Mouse (Mus musculus) heart, postnatal 25 days (tissue): ENCODE measurements around the gene Gpn1. TPM values are rescaled to one million over a fixed set of nuclear protein-coding genes. Genes with fewer than 3 reads are reported as not detected.
A peak's percentile ranks its signal among the peaks of the same experiment; 100 is the strongest.
"Not testable (repeated sequence)": the region's sequence is repeated elsewhere in the genome, so short reads cannot be mapped to it uniquely, and the experiment has no call there.

Source experiments
- DNase-seq: peaks from one replicate; pipeline ENCODE4 v3.0.0; 2022; ENCODE audit warnings: low spot score
- intact Hi-C: fragments of 180-260 bp; cut with DNase I; formaldehyde crosslinking; loops from one replicate; pipeline ENCODE4 v1.15.1; 2025
- total RNA-seq, 2 experiments: library from RNA; stranded (reverse); gene quantifications; 2 replicates each; pipeline ENCODE4 v1.2.3; 2021

Gene Gpn1
- 10 to 100 TPM; 23.7 to 25.4 TPM for total RNA-seq

- intact Hi-C loops: no loop called here
- DNase-seq: peak; percentile 87
Measured at GRCm38 (mm10) chr5:31494513-31495297, at the start of gene Gpn1. TSS of gene Gpn1 (plus strand) at chr5:31494741.

- intact Hi-C loops: no loop called here
- no peak for DNase-seq
Measured at GRCm38 (mm10) chr5:31451336-31451735, 43.2 kb upstream of the Gpn1 start.

- intact Hi-C loops: no loop called here
- DNase-seq: peak; percentile 91
Measured at GRCm38 (mm10) chr5:31451878-31452561, 42.5 kb upstream of the Gpn1 start, which contains the start of gene Zfp512. TSS of gene Zfp512 (plus strand) at chr5:31452431.

- no peak for DNase-seq
- intact Hi-C loops: no loop called here
Measured at GRCm38 (mm10) chr5:31452562-31452878, 42.0 kb upstream of the Gpn1 start.

- intact Hi-C loops: no loop called here
- DNase-seq: no peak
Measured at GRCm38 (mm10) chr5:31452886-31453410, 41.6 kb upstream of the Gpn1 start.

GRCm38 (mm10) chr5:31467798-31468197 is 26.7 kb upstream of the Gpn1 start:
- intact Hi-C loops: loop anchor here (10.0 kb wide), 1 partner anchor 173 kb away; the partner anchor contains the start of genes Fndc4, Gckr and Ift172
- peak; percentile 5 for DNase-seq

- DNase-seq: no peak
- intact Hi-C loops: loop anchor here (10.0 kb wide), 1 partner anchor 175 kb away; the partner anchor contains the start of genes Fndc4, Gckr and Ift172
Measured at GRCm38 (mm10) chr5:31469711-31470110, 24.8 kb upstream of the Gpn1 start.

GRCm38 (mm10) chr5:31470334-31470733 is 24.2 kb upstream of the Gpn1 start:
- intact Hi-C loops: no loop called here
- peak; percentile 16 for DNase-seq

GRCm38 (mm10) chr5:31480536-31480935 is 14.0 kb upstream of the Gpn1 start:
- intact Hi-C loops: no loop called here

GRCm38 (mm10) chr5:31485440-31485839 is 9.1 kb upstream of the Gpn1 start, which contains the start of gene 4930548H24Rik:
TSS of gene 4930548H24Rik (plus strand) at chr5:31485740.
- DNase-seq: no peak
- intact Hi-C loops: no loop called here

More at GRCm38 (mm10) chr5:31480536-31480935, 14.0 kb upstream of the Gpn1 start:
- DNase-seq: no peak

- intact Hi-C loops: no loop called here
- no peak for DNase-seq
Measured at GRCm38 (mm10) chr5:31487889-31488288, 6.7 kb upstream of the Gpn1 start.

- DNase-seq: no peak
- intact Hi-C loops: no loop called here
Measured at GRCm38 (mm10) chr5:31489116-31489769, 5.3 kb upstream of the Gpn1 start.

GRCm38 (mm10) chr5:31492031-31492430 is 2.5 kb upstream of the Gpn1 start:
- intact Hi-C loops: no loop called here
- no peak for DNase-seq

GRCm38 (mm10) chr5:31504843-31505242 is 10.3 kb downstream of the Gpn1 start:
- no peak for DNase-seq
- intact Hi-C loops: no loop called here

- intact Hi-C loops: no loop called here
- DNase-seq: no peak
Measured at GRCm38 (mm10) chr5:31512481-31512880, 17.9 kb downstream of the Gpn1 start.

- DNase-seq: no peak
- intact Hi-C loops: no loop called here
Measured at GRCm38 (mm10) chr5:31520556-31520955, 26.0 kb downstream of the Gpn1 start.

- peak; percentile 54 for DNase-seq
- intact Hi-C loops: no loop called here
Measured at GRCm38 (mm10) chr5:31526354-31527116, 32.0 kb downstream of the Gpn1 start, which contains the start of gene Slc4a1ap. TSS of gene Slc4a1ap (plus strand) at chr5:31526995.

- intact Hi-C loops: no loop called here
- no peak for DNase-seq
Measured at GRCm38 (mm10) chr5:31527117-31527680, 32.7 kb downstream of the Gpn1 start.

- intact Hi-C loops, DNase-seq: not testable (repeated sequence)
Measured at GRCm38 (mm10) chr5:31527707-31528106, 33.2 kb downstream of the Gpn1 start, which contains the start of gene Supt7l. TSS of gene Supt7l (minus strand) at chr5:31527807.
